Mouse (Mus musculus) small intestine, adult 2 months (tissue): ENCODE measurements around the gene Tac4.

ENCODE experiments used
- CTCF ChIP-seq: fragments of 200-500 bp; IDR thresholded peaks from 2 replicates; pipeline ENCODE4 v1.5.1; 2012; ENCODE audit warnings: low read depth, mild to moderate bottlenecking, control low read depth, inconsistent platforms, low read length, moderate library complexity, mixed read lengths; ENCODE audit not compliant: insufficient replicate concordance, insufficient read length; ENCODE audit errors: extremely low read depth
- POLR2A ChIP-seq: fragments of 200-500 bp; IDR thresholded peaks from 2 replicates; pipeline ENCODE4 v1.6.1; 2012; ENCODE audit warnings: low read depth, mild to moderate bottlenecking, control low read depth, inconsistent platforms, low read length, moderate library complexity

DNA sequence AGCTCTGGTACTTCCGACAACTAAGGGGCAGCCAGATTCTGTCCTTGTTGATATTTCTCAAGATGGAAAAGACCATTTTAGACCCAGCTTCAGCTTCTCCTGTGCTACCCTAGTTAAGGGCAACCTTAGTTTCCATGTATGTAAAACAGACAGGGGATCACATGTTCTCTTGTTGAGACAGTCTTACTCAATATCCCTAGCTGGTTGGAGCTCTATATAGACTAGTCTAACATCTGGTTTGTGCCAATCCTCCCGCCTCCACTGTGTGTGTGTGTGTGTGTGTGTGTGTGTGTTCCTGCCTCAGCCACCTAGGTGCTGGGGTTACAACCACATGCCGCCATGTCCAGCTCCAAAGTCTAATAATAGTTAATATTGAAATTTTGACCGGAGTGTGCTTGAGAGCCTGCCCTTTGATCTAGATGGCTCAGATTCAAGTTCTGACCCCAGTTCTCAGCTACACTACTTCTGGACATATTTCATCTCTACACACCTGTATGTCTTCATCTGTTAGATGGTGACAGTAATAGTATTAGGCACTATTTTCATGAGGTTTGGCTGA is 3.2 kb downstream of the Tac4 start:
- TF ChIP-seq CTCF (no peak), POLR2A (no peak)
